Mouse (Mus musculus) monocyte, adult 5-6 weeks (primary cell): ENCODE data around the gene Shroom1. TPM values are rescaled to one million over a fixed set of nuclear protein-coding genes. Genes with fewer than 3 reads are reported as not detected.

Experiments used
- ATAC-seq: fragments of 153-309, 156-312 bp; replicated peaks from 2 replicates; pipeline ENCODE4 v1.8.0; 2017; ENCODE audit warnings: mild to moderate bottlenecking; ENCODE audit not compliant: low TSS enrichment, insufficient number of reproducible peaks, severe bottlenecking, poor library complexity, low FRiP score
- total RNA-seq: library from RNA; stranded (forward); fragments of 200-1000, 200-491, 200-594 nt; gene quantifications from 3 replicates; pipeline ENCODE4 v1.2.3, GENCODE M21; 2017

Gene Shroom1
- total RNA-seq, 1 experiment from 2014 or later: not detected

DNA sequence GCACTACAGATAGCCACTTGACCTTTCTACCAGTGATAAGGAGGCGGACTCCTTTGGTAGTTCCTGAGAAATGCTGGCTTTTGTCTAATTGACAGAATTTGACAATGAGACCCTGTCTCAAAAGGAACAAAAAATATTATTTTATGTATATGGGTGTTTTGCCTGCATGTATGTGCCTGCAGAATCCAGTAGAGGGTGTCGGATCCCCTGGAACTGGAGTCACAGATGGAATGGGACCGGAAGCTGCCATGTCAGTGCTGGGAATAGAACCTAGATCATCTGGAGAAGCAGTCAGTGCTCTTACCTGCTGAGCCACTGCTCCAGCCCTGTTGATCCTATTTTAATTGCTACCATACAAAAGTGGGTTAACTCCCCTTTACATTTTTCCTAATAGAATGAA is 15.7 kb downstream of the Shroom1 start:
- no peak for ATAC-seq

DNA sequence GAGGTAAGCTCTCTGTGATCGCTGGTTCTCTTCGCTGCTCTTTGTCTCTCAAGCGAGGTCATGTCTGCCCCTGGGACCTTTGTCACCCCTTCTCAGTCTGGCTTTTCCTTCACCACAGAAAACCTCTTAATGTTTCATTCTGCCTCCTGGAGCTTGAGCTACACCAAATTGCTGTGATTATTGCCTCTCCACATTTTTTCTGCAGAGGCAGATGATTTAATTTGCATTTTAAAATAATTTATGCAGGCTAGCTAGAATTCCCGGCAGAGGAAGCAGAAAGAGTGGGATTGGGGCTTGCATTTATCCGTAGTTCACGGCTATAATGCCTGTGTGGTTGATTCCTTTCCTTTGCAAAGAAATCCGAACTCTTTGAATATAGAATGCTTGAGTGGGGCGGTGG is 18.6 kb downstream of the Shroom1 start:
- ATAC-seq: no peak

DNA sequence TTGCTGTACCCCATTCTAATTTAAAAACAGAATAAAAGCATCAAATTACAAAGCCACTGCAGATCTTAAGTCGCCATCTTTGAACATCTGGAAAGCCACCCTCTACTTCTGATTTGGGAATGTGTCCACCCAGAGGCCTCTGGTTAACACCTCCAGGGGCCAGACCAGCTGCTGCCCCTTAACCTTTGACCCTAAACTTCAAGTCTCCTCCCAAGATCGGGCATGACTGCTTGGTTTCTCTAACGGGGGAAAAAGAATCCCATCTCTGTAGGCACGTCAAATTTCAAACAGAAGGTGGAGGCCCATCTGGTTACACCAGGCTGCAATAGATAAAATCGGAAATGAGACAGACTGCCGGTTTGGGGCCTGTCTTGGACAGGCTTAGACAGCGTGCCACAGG is 20.8 kb downstream of the Shroom1 start:
- ATAC-seq: no peak

DNA sequence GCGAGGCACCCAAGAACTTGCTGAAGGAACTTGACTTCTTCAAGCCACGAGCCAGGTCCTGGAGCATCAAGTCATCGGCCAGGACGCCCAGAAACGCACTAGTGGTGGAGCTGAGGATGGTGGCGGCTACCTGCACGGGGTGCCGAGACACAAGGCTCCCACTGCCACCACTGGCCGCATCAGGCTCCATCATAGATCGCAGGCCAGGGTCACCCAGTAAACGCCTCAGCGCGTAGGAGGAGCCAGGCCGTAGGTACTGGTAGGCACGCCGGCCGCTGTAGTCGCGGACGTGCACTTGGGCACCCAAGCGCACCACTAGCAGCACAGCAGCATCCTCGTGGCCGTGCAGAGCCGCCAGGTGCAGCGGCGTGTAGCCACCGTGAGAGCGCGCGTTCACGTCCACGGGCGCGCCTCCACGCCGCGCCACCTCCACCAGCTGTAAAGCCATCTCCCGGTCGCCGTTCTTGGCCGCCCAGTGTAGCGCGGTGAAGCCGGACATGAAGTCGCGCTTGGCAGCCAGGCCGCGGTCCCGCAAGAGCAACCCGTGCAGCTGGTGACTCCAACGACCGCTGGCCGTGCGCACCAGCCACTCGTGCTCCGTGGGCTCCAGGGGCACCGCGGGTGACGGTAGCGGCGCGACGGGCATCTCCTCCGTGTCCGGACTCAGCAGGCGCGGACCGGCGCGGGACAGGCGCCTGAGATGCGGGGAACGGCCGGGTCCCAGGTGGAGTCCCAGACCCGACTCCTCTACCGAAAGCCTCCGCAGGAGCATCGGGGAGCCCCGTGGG is 21.6 kb downstream of the Shroom1 start:
- ATAC-seq: no peak

DNA sequence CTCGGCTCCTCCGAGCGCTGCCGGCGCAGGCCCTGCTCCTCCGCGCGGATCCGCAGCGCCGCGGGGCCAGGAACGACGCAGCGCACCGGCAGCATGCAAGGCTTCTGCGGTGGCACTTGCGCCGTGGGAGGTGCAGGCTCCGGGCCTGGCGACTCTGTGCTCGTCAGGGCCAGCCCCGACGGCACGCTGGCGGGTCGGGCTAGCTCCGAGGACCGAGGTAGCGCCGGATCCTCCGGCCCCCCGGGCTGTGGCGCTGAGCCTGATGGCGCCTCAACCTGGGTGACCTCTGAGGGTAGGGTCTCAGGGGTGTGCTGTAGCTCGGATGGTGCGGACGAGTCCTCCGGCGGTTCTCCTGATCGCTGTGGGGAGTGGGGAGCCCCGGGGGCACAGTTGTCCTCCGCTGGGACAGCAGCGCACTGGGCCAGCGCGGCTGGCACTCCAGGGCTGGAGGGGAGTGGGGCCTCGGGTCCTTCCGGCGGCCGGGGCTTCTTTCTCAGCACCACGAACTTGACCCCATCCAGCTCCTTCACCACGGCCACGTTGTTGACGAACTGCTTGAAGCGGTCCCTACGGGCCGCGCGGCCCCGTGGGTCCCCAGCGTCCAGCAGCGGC is 22.3 kb downstream of the Shroom1 start:
- no peak for ATAC-seq

DNA sequence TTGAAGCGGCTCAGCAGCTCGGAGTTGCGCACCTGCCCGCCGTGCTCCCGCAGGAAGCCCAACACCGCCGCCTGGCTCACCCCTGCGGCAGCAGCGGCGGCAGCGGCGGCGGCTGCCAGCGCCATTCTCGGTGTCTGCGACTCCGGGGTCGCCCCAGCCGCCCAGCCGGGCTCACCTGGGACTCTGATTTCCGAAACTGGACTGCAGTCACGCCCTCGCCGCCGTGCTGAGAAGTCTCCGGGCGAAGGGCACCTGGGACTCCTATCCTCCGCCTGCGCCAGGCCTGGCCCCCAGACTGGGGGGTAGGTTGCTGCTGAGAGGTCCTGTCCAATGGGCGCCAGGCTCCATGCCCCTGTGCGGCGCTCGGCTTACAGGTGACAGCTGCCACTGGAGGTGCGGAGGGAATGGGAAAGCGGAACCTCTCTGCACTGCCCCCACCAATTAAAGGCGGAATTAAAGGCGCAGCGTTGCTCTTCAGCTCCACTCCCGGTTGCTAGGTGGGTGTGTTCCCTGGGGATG is 22.8 kb downstream of the Shroom1 start, which contains the start of the genes Gm9945 and Sowaha:
Gm9945 (plus strand) TSS at position 384 of the 519 bp plus-strand sequence.
Sowaha (minus strand) TSS at position 492 of the 519 bp plus-strand sequence.
- ATAC-seq: no peak

DNA sequence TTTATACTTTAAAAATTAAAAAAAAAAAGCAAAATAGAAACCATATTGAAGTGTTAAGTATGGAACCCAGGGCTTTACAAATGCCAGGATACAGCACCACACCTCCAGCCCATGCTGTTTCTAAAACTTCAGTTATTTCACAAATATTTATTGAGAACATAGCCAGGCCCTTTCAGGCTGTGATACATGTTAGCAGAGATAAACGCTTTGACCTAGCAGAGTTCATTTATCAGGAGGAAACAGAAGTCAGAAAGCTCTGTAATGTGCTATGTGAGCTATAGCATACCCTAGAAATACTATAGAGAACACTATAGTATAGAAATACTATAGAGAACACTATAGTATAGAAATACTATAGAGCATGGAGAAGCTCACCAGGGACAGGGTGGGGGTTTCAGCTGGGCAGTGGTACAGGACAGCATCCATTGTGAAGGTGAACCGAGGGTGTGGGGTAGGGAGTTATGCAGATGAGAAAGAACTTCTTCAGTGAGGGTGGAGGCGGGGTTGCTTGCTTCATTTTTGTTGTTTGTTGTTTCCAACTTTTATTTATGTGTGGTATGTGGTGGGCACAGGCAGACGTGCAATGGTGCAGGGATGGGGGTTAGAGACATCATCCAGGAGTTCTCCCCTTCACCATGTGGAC is 24.2 kb downstream of the Shroom1 start:
- no peak for ATAC-seq

DNA sequence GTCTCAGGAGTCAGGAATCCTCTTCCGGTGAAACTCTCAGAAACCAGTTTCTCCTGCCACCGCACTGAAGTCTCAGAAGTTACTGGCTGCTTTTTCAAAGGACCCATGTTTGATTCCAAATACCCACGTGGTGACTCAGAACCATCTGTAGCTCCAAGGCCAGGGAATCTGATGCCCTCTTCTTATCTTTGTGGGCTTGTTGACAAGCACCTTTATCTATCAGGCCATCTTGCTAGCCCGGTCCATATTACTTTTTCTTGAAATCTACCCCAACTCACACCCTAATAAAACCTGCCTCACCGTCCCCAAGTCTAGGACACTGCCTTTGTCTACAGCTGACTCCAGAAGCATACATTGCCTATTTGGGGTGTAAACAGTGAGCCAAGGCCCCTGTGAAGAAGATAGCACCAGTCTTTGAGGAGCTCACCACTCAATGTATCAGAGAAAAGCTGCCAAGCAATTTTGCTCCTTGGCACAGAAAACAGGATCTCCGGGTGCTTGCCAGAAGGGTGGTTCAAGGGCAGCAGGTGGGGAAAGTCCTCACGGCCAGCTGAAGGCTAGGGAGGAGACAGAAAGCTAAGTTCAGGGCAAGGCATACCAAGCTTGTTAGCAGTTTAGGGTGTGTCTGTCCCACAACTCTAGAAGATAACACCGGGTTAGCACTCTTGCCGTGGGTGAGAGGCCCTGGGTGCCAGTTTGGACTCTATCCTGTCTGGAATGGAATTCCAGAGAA is 26.3 kb downstream of the Shroom1 start:
- no peak for ATAC-seq

DNA sequence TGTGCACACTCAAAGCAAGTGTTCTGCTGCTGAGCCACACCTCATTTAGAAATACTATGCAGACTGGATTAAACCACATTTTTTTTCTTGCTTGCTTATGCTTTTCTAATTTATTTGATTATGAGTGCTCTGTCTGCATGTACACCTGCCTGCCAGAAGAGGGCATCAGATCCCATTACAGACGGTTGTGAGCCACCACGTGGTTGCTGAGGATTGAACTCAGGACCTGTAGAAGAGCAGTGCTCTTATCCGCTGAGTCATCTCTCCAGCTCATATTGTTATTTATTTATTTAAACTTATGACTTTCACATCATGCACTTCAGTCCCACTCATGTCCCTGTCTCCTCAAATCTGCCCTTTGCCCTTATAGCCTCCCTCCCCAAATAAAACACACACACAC is 28.7 kb downstream of the Shroom1 start:
- no peak for ATAC-seq

DNA sequence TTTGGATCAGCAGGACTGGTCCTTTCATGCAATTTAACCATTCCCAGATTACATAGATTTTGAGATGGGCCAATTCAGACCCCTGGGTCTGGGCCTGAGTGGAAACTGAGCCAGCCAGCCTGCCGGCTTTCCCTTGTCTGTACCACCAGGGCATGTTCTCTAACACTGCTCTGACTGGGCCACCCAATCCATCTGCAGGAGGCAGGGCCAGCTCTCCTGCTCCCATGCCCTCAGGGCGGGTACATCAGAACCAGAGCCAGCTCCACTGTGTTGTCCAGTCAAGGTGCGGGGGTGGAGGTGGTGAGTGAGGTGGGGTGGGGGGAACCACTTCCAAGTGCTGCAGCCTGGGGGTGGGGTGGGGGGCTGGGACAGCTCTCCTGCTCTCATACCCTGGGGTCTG is 29.3 kb downstream of the Shroom1 start:
- ATAC-seq: no peak

DNA sequence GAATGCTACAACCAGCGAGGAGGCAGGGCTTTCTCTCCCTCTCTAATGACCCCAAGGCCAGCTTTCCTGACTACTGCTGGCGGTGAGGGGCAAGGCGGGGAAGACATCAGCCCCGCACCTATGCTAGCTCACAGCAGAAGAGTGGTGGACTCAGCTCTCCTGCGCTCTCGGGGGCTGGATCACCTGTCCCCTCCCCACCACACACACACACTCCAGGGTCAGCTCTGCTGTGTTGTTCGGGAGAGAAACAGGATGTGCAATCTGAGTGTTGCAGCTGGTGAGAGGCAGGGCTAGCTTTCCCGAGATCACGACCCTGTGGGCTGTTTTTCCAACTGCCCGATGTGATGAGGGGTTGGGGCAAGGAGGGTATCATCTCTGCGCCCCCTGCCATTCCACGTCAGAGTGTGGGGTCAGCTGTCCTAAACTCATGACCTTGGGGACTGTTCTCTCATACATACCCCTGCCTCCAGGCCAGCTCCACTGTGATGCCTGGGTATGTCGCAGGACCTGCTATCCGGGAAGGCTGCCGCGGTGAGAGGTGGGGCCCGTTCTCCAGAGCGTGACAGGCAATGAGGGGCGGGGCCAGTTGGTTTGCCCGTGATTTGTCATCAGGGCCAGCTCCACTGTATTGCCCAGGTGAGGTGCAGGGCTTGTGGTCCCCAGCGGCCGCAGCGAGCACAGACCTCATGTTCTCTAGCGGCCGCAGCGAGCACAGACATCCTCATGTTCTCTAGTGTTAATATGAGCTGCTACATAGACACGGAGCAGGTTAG is 30.0 kb downstream of the Shroom1 start:
- ATAC-seq: no peak

DNA sequence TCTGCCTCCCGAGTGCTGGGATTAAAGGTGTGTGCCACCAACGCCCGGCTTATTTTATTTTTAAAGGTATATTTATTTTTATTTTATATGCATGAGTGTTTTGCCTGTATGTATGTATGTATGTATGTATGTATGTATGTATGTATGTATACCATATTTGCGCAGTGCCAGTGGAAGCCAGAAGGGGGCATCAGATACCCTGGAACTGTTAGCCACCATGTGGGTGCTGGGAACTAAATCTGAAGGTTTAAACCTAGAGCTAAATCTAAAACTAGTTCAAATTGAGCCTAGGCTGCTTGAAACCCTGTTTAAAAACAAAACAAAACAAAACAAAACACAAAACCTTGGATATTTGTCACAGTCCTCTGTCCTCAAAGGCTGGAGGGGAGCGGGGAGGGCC is 32.0 kb downstream of the Shroom1 start:
- ATAC-seq: no peak

DNA sequence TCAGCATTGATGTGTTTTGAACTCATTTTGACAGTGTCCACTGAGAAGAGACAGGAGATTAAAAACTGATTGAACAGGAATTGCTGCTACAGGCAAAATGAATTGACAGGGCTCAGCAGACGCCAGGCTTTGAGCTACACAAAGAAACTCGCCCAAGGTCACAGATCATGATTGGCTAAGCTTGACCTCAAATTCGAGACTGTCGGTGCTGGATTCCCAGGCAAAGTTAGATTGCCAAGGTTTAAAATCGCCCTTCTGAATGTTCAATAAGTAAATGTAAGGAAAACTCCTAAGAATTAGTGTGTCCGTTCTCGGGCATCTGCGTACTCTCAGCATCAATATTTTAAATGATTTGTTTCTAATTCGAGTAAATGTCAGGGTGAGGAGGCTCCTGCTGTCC is 32.4 kb downstream of the Shroom1 start:
- ATAC-seq: no peak

DNA sequence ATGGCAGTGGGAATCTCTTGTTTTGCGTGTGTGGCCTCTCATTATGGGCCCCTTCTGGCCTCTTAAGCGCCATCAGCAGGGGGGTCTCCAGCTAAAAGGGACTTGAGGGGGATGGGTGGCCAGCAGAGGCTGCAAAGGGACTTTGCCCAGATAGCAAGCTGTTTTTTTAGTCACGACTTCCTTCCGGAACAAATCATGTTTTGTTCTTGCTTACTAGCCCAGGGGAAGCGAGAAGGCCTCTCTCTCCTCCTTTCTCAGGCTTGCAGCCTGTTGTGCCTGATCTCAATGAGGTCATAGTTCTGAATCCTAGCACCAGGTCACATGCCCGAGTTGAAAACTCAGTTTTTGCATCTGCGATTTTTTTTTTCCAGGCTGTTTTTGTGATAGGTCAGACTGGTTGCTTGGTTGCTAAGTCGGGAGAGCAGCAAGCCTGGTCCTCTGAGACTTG is 35.0 kb downstream of the Shroom1 start:
- ATAC-seq: no peak

DNA sequence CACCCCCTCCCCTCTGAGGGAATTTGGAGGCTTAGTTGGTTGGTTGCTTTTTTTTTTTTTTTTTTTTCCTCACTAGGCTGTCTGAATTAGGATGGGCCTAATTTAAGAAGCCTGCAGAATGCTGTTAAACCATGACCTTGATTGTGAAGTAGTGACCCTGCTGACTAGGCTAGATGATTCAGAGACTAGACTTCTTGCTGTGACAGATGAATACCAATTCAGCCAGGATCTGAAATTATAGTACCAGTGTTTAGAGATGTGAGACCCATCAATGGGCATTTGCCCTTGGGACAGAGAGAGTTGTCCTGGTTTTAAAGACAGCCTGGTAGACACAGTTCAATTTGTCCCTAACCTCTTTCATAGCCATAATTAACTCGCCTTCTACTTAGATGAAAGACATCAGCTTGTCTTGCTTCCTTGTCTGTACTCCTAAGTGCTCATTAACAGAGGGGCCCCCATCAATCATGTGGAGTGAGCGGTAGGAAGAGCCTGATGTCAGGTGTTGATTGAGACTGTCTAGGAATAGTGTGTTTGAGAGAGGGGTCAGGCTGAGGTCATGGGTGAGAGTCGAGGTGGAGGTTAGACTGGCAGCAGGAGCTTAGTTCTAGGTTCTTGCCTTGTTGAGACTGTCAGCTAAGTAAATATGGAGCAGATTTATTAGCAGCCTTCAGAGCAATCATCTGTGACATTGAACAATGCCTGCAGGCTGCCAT is 36.4 kb downstream of the Shroom1 start:
- no peak for ATAC-seq

DNA sequence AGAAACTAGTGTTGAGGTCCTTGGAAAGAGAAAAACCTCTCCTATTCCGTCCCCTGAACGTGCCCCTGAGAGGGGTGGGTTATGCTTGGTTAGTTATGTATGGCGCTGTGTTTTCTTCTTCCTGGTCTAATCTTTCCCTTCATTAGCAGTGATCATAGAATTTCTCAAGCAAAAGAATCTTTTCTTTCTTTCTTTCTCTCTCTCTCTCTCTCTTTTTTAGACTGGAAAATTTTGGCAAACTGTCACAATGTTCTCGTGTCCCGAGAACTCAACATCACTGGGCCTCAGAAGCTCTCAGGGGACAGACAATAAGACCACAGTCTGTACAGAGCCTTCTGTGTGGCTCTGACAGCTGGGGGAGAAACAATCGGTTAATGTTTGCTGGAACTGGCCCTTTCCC is 38.4 kb downstream of the Shroom1 start:
- ATAC-seq: no peak

DNA sequence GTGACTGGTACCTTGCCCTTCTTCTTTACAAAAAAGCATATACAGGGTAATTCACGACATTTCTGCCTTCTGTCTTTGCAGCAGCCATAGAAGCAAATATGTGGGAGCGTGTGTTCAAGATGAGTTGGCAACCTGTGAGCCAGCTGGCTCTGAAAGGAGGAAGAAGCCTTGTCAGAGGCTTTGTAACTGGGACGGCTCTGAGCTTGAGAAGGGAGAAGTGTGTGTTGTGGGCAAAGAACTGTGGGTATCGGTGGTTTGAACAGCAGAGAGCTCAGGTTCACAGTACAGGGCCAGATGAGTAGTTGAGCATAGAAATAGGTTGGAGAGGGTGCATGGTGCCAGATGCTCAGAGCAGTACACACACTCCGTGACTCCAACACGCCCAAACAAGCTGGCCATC is 39.9 kb downstream of the Shroom1 start:
- no peak for ATAC-seq

DNA sequence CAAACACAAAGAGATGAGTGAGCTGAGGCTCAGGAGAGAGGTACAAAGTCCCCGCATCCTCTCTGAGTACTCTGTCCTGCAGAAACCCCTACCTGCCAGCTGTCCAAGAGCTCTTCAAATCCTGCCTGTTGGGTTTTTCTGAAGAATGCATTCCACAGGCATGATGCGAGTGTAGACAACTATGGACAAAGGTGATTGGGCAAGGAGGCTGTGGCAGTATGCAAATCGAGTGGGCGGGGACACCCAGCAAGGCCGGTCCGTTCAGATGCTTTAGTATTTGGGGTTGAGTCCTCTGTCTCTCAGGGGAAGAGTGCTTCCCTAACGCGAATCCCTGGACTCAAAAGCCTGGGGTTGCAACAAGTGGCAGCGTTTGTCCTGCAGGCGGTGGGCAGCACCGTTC is 43.6 kb downstream of the Shroom1 start:
- no peak for ATAC-seq
